Mouse (Mus musculus): ENCODE measurements around the gene Mgat4a. TPM values are rescaled to one million over a fixed set of nuclear protein-coding genes. Genes with fewer than 3 reads are reported as not detected.

The Mgat4a gene
- total and polyA plus RNA-seq, 3 experiments, result 2.9 to 38.8 (median 28.0) TPM

GRCm38 (mm10) chr1:37479074-37479473 is 61.7 kb downstream of the Mgat4a start:
- ATAC-seq (ENCODE audit: extremely low read depth, insufficient number of reproducible peaks, low FRiP score, poor library complexity, severe bottlenecking) (peak; percentile 43; the same call in 1 of the 2 replicates), DNase-seq (ENCODE audit: low spot score) (no peak)
- Histone ChIP-seq H3K9me3 (replicated peaks) (peaks cover 2% of the 10 kb centered on the region), H3K4me1 (ENCODE audit: insufficient read depth, low read depth, low read length) (peaks cover 80% of the 10 kb centered on the region), H3K27me3 (ENCODE audit: insufficient read depth, low read length) (no peaks in the 10 kb centered on the region), H3K4me3 (ENCODE audit: low read depth, low read length) (peak overlapping the region; percentile 31; the same call in 1 of the 2 replicates), H3K36me3 (replicated peaks) (peaks cover 46% of the 10 kb centered on the region)
- TF ChIP-seq CTCF (IDR thresholded peaks at IDR 0.05; ENCODE audit: low read depth, low read length) (peak; percentile 80), GATA1 (IDR thresholded peaks at IDR 0.05; ENCODE audit: borderline replicate concordance, low read length) (no peak)

- DNase-seq (ENCODE audit: low spot score) (peak; percentile 63), ATAC-seq (ENCODE audit: extremely low read depth, insufficient number of reproducible peaks, low FRiP score, poor library complexity, severe bottlenecking) (peak; percentile 54)
- TF ChIP-seq TAL1 (conservative IDR thresholded peaks at IDR 0.05; ENCODE audit: low read depth, low read length), result peak; percentile 78
- TF ChIP-seq GATA2 (IDR thresholded peaks at IDR 0.05; ENCODE audit: borderline replicate concordance, low read depth, low read length), result no peak
- TF ChIP-seq GATA1 (IDR thresholded peaks at IDR 0.05; ENCODE audit: borderline replicate concordance, low read length), result no peak
- no peak for TF ChIP-seq POLR2AphosphoS5 (IDR thresholded peaks at IDR 0.05; ENCODE audit: insufficient replicate concordance, low read depth, low read length)
- Histone ChIP-seq H3K4me1 (ENCODE audit: insufficient read depth, low read depth, low read length) (peaks cover 86% of the 10 kb centered on the region), H3K36me3 (replicated peaks) (peaks cover 45% of the 10 kb centered on the region), H3K9me3 (replicated peaks) (peaks cover 2% of the 10 kb centered on the region), H3K27me3 (ENCODE audit: insufficient read depth, low read length) (no peaks in the 10 kb centered on the region), H3K4me3 (ENCODE audit: low read depth, low read length) (peak overlapping the region; percentile 64)
Measured at GRCm38 (mm10) chr1:37478416-37478815, 62.4 kb downstream of the Mgat4a start.

GRCm38 (mm10) chr1:37477928-37478327 is 62.9 kb downstream of the Mgat4a start:
- no peak for DNase-seq (ENCODE audit: low spot score)
- no peak for TF ChIP-seq TAL1 (conservative IDR thresholded peaks at IDR 0.05; ENCODE audit: low read depth, low read length)
- no peak for TF ChIP-seq GATA2 (IDR thresholded peaks at IDR 0.05; ENCODE audit: borderline replicate concordance, low read depth, low read length)
- no peak; the same call in 1 of the 2 replicates for TF ChIP-seq POLR2AphosphoS5 (IDR thresholded peaks at IDR 0.05; ENCODE audit: insufficient replicate concordance, low read depth, low read length)
- no peak for TF ChIP-seq CTCF (IDR thresholded peaks at IDR 0.05; ENCODE audit: low read depth, low read length)
- no peak for TF ChIP-seq GATA1 (IDR thresholded peaks at IDR 0.05; ENCODE audit: borderline replicate concordance, low read length)
- ATAC-seq (ENCODE audit: extremely low read depth, insufficient number of reproducible peaks, low FRiP score, poor library complexity, severe bottlenecking), result 0 out of 2 replicates have a peak, but pooled peaks have one; percentile 11
- Histone ChIP-seq H3K27me3 (ENCODE audit: insufficient read depth, low read length) (no peaks in the 10 kb centered on the region), H3K9me3 (replicated peaks) (peaks cover 2% of the 10 kb centered on the region), H3K4me3 (ENCODE audit: low read depth, low read length) (peak overlapping the region; percentile 64), H3K36me3 (replicated peaks) (peaks cover 47% of the 10 kb centered on the region), H3K4me1 (ENCODE audit: insufficient read depth, low read depth, low read length) (peaks cover 91% of the 10 kb centered on the region)

- TF ChIP-seq POLR2AphosphoS5 (IDR thresholded peaks at IDR 0.05; ENCODE audit: insufficient replicate concordance, low read depth, low read length), result no peak
- ATAC-seq (ENCODE audit: extremely low read depth, insufficient number of reproducible peaks, low FRiP score, poor library complexity, severe bottlenecking), result no peak
- H3K4me1 ChIP-seq (ENCODE audit: insufficient read depth, low read depth, low read length), result peaks cover 96% of the 10 kb centered on the region
- peaks cover 46% of the 10 kb centered on the region for H3K36me3 ChIP-seq (replicated peaks)
- H3K27me3 ChIP-seq (ENCODE audit: insufficient read depth, low read length), result no peaks in the 10 kb centered on the region
- H3K9me3 ChIP-seq (replicated peaks), result peaks cover 2% of the 10 kb centered on the region
- H3K4me3 ChIP-seq (ENCODE audit: low read depth, low read length), result peak overlapping the region; percentile 64; the same call in 1 of the 2 replicates
- no peak for DNase-seq (ENCODE audit: low spot score)
Measured at GRCm38 (mm10) chr1:37477250-37477649, 63.6 kb downstream of the Mgat4a start.

GRCm38 (mm10) chr1:37475312-37475711 is 65.5 kb downstream of the Mgat4a start:
- DNase-seq (ENCODE audit: low spot score) (no peak), ATAC-seq (ENCODE audit: extremely low read depth, insufficient number of reproducible peaks, low FRiP score, poor library complexity, severe bottlenecking) (no peak)
- H3K9me3 ChIP-seq (replicated peaks), result no peaks in the 10 kb centered on the region
- no peaks in the 10 kb centered on the region for H3K27me3 ChIP-seq (ENCODE audit: insufficient read depth, low read length)
- peaks cover 95% of the 10 kb centered on the region for H3K4me1 ChIP-seq (ENCODE audit: insufficient read depth, low read depth, low read length)
- peaks cover 44% of the 10 kb centered on the region for H3K36me3 ChIP-seq (replicated peaks)
- no peak for TF ChIP-seq GATA2 (IDR thresholded peaks at IDR 0.05; ENCODE audit: borderline replicate concordance, low read depth, low read length)
- no peak for TF ChIP-seq TAL1 (conservative IDR thresholded peaks at IDR 0.05; ENCODE audit: low read depth, low read length)
- no peak for TF ChIP-seq CTCF (IDR thresholded peaks at IDR 0.05; ENCODE audit: low read depth, low read length)
- TF ChIP-seq GATA1 (IDR thresholded peaks at IDR 0.05; ENCODE audit: borderline replicate concordance, low read length), result no peak
- TF ChIP-seq POLR2AphosphoS5 (IDR thresholded peaks at IDR 0.05; ENCODE audit: insufficient replicate concordance, low read depth, low read length), result no peak
- H3K4me3 ChIP-seq (ENCODE audit: low read depth, low read length), result no peak overlapping the region; the same call in 1 of the 2 replicates

GRCm38 (mm10) chr1:37474634-37475190 is 66.1 kb downstream of the Mgat4a start:
- no peaks in the 10 kb centered on the region for H3K9me3 ChIP-seq (replicated peaks)
- TF ChIP-seq GATA2 (IDR thresholded peaks at IDR 0.05; ENCODE audit: borderline replicate concordance, low read depth, low read length), result no peak
- TF ChIP-seq TAL1 (conservative IDR thresholded peaks at IDR 0.05; ENCODE audit: low read depth, low read length), result no peak
- no peak for TF ChIP-seq GATA1 (IDR thresholded peaks at IDR 0.05; ENCODE audit: borderline replicate concordance, low read length)
- no peak for TF ChIP-seq POLR2AphosphoS5 (IDR thresholded peaks at IDR 0.05; ENCODE audit: insufficient replicate concordance, low read depth, low read length)
- no peak for TF ChIP-seq CTCF (IDR thresholded peaks at IDR 0.05; ENCODE audit: low read depth, low read length)
- H3K36me3 ChIP-seq (replicated peaks), result peaks cover 48% of the 10 kb centered on the region
- no peak for ATAC-seq (ENCODE audit: extremely low read depth, insufficient number of reproducible peaks, low FRiP score, poor library complexity, severe bottlenecking)
- no peak for DNase-seq (ENCODE audit: low spot score)
- H3K4me1 ChIP-seq (ENCODE audit: insufficient read depth, low read depth, low read length), result peaks cover 89% of the 10 kb centered on the region
- no peaks in the 10 kb centered on the region for H3K27me3 ChIP-seq (ENCODE audit: insufficient read depth, low read length)
- no peak overlapping the region; the same call in 1 of the 2 replicates for H3K4me3 ChIP-seq (ENCODE audit: low read depth, low read length)

All from G1E (cell line).